Mouse (Mus musculus) layer of hippocampus, adult 6 months (tissue): ENCODE measurements around the gene Prss29. TPM values are rescaled to one million over a fixed set of nuclear protein-coding genes. Genes with fewer than 3 reads are reported as not detected.

Experiments
- long read RNA-seq, 2 experiments: library from polyadenylated mRNA; unstranded; transcript quantifications; one replicate each; pipeline ENCODE4 v2.0.0; 2019 to 2020
- polyA plus RNA-seq: library from polyadenylated mRNA; unstranded; fragments of <200 nt; fragmentation: Nextera tagmentation; gene quantifications from 2 replicates; pipeline ENCODE4 v1.2.3, GENCODE M21; 2021

Gene Prss29
- polyA plus RNA-seq, result not detected in 2 replicates
- long read RNA-seq, experiment 1, result 0 reads
- long read RNA-seq, experiment 2, result 0 reads

DNA sequence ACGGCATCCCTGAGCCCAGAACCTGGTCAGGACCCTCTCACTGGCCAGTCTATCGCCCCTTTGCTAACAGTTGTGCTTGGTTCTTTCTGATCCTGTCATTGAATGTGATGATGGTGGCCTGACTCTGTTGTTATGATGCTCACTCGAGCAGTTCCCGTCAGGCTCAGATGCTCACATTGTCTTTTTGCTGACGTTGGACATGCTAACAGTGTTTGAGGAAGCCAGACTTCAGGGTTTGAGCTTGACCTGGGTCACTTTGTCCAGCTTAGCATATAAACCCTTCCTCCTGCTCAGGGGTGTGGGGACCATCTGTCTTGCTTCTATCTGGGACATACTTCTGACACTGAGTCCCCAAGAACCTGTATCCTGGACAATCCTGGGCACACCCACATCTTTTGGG is at the start of gene Prss29:
Prss29 (plus strand) TSS at position 301 of the 400 bp plus-strand sequence.

DNA sequence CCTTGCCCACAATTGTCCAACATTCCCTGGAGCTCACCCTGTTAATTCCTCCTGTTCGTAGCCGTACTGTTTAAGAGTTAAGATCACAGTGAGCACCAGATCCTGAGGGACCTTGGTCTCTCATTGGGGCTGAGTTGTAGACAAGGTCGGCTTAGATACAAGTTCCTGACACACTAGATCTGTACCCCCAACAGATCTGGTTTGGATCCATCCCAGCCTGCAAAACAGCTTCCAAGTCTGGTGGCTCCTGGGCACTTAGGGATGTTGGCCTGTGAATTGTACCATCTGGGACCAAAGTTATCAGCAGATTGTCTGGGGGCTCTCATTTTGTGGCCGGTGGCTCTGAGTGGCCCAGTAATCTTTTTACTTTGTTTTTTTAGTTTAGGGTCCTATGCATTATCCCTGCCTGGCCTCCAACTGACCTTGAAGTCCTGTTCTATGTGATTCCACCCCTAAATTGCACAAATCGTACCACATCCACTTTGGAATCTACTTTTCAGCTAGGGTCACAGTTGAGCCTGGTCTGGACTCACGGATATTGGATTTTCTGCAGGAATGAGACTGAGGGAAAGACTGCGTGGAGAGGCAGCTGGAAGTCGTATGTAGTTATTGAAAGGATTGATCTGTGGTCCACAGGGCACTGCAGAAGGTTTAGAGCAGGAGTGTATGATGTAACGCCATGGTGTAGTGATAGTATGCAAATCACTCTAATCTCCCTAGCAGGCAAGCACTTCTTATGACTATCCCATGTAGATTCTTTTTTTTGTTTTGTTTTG is 43.7 kb upstream of the Prss29 start, which contains the start of gene Ube2i:
Ube2i (minus strand) TSS at position 52 of the 776 bp plus-strand sequence.

DNA sequence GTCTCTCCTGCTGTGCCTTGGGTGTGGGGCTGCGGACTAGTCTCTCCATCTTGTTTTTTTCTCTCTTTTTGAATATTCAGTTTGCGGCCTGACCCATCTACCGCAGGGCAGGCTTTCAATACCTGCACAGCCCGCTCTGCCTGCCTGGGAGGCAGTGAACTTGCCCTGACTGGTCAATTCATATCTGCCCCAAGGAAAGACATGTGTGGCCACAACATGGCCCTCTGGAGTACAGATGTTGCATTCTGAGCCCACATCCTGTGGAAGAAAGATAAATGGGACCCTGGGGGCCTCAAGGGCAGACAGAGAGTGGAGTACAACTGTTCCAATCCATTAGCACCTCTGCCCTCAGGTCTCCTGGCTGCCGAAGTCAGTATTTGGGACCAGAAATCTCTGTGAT is 20.4 kb upstream of the Prss29 start, which contains the start of gene Prss34:
Prss34 (plus strand) TSS at position 301 of the 400 bp plus-strand sequence.

DNA sequence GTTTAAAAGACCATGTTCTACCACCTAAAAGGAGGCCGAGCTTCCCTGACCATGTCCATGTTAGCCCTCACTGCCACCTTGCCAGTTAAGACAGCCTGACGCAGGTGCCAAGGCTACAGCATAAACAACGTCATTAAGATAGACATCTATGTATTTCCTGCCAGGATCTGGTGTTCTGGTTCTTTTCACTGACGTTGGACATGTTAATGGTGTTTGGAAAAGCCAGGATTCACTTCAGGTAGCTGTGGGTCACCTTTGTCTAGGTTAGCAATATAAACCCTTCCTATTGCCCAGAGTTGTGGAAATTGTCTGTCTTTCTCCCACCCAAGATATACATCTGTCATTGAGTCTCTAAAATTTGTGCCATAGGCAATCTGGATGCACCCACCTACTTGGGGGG is 10.1 kb upstream of the Prss29 start, which contains the start of gene Prss28:
Prss28 (plus strand) TSS at position 301 of the 400 bp plus-strand sequence.

DNA sequence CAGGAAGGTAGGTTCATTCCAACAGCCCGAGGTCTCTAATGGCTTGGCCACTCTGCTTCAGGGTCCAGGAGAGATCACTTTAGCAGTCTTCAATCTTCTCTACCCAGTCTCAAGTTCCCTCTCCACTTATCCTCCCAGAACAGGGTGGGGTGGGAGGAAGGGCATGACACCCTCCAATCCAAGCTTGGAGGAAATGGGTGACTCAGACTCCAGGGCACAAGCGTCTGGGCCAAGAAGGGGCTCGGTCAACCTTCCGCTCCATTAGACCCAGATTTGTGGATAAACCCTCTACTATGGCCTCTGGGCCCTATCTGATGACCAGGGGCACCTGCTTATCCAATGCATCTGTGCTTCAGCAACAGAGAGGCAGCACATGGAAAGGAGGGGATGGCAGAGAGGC is 27.0 kb downstream of the Prss29 start, which contains the start of gene Tpsab1:
Tpsab1 (minus strand) TSS at position 101 of the 400 bp plus-strand sequence.

DNA sequence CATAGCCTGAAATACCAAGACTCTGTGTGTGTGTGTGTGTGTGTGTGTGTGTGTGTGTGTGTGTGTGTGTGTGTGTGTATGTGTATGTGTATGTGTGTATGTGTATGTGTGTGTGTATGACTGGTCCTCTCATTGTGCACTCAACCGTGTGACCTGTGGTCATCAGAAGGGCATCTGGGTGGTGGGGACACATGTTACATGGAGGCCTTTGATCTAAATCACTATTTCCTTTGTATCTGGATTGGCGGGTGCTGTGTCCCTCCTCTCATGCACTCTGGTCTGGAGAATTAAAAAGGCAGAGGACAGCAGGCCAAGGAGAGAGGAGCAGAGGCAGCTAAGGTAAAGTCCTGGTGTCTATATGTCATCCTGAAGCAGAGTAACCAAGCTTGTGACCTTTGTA is 47.6 kb downstream of the Prss29 start, which contains the start of gene Tpsb2:
Tpsb2 (plus strand) TSS at position 301 of the 400 bp plus-strand sequence.

DNA sequence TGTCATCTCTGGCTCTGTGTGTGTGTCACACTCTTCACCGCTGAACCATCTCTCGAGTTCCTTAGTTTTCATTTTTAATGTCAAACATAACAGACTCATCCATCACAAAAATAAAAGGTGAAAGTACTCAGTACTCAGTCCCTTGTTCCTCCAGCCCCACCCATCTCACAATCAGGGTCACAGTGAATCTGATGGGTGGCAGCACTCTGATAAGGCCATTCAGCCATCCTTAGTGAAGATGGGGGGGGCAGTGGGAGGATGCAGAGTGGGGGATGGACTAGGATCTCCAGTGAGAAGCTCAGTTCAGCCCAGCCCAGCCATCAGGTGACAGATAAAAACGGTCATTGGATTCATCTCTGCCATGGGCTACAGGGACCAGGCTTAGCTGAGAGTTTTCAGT is 50.5 kb downstream of the Prss29 start, which contains the start of gene Tpsg1:
Tpsg1 (plus strand) TSS at position 301 of the 400 bp plus-strand sequence.

Other genes starting within 250 kb of the Prss29 start
- gene Tmem204, start 235.1 kb upstream of the Prss29 start, polyA plus RNA-seq, result 15.0 and 15.1 TPM in 2 replicates
- gene Telo2, start 202.7 kb upstream of the Prss29 start, polyA plus RNA-seq, result 9.6 and 9.7 TPM in 2 replicates
- 0.79 and 0.80 TPM in 2 replicates for gene Ptx4, start 197.9 kb upstream of the Prss29 start, polyA plus RNA-seq
- 31.4 and 33.7 TPM in 2 replicates for gene Clcn7, start 185.3 kb upstream of the Prss29 start, polyA plus RNA-seq
- gene Ccdc154, start 156.2 kb upstream of the Prss29 start, polyA plus RNA-seq, result not detected in 2 replicates
- not detected in 2 replicates for gene Gm38655, start 143.2 kb upstream of the Prss29 start, polyA plus RNA-seq
- gene BC003965, start 134.1 kb upstream of the Prss29 start, polyA plus RNA-seq, result 23.3 and 25.0 TPM in 2 replicates
- gene Unkl, start 130.3 kb upstream of the Prss29 start, polyA plus RNA-seq, result 15.3 and 15.6 TPM in 2 replicates
- 90.7 and 91.3 TPM in 2 replicates for gene Gnptg, start 78.5 kb upstream of the Prss29 start, polyA plus RNA-seq
- gene Tsr3, start 78.5 kb upstream of the Prss29 start, polyA plus RNA-seq, result 58.8 and 62.6 TPM in 2 replicates
- gene Baiap3, start 62.3 kb upstream of the Prss29 start, polyA plus RNA-seq, result 3.0 and 4.2 TPM in 2 replicates
- 235 and 259 TPM in 2 replicates for gene Ube2i, start 44.0 kb upstream of the Prss29 start, polyA plus RNA-seq
- not detected in 2 replicates for gene Prss34, start 20.3 kb upstream of the Prss29 start, polyA plus RNA-seq
- gene Prss28, start 10.0 kb upstream of the Prss29 start, polyA plus RNA-seq, result not detected in 2 replicates
- not detected in 2 replicates for gene Tpsab1, start 26.9 kb downstream of the Prss29 start, polyA plus RNA-seq
- gene Tpsb2, start 47.7 kb downstream of the Prss29 start, polyA plus RNA-seq, result not detected in 2 replicates
- gene Tpsg1, start 50.6 kb downstream of the Prss29 start, polyA plus RNA-seq, result not detected in 2 replicates
- gene Cacna1h, start 115.1 kb downstream of the Prss29 start, polyA plus RNA-seq, result 16.4 and 17.4 TPM in 2 replicates
- 1.8 and 2.0 TPM in 2 replicates for gene Tekt4, start 136.0 kb downstream of the Prss29 start, polyA plus RNA-seq
- gene Sstr5, start 178.6 kb downstream of the Prss29 start, polyA plus RNA-seq, result 0.18 and 0.23 TPM in 2 replicates